Mouse (Mus musculus): ENCODE measurements around the gene Tmem89.
A peak's percentile ranks its signal among the peaks of the same experiment; 100 is the strongest.

Tmem89 gene

DNA sequence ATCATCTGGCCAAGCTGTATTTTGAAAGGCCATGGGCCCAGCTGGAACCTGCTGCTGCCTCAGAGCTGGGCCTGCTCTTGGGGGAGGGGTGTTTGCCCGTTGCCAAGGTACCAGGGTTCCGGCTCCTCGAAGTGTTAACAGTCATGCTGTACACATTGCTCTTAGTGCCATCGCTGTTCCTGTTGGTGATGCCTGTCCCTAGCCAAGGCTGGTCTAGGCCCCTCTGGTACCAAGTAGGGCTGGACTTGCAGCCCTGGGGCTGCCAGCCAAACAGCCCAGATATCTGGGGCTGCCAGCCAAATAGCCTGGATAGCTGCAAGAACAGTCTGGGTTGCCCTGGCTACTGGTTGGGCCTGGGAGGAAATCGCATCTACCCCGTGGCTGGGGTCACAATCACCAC is at the start of gene Tmem89:
TSS of gene Tmem89 (plus strand) at position 129 of the 400 bp plus-strand sequence.
- no peak for DNase-seq

DNA sequence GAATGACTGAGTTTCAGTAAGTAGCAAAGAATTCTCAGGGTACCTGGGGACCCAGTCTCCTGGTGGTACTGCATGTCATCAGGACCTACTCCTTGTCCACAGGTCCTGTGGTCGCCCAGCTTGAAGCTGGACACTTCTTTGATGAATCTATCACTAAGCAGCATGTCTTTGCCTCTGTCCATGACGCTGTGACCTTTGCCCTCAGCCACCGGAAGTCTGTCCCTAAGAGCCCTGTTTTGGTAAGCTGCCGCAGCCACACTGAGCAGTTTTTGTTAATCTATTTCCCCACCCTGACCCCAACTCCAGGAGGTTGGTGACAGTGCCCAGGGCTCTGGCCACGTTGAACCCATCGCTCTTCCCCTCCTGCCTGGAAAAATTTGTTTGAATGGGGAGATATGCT is 2.1 kb upstream of the Tmem89 start:
- no peak for DNase-seq

- DNase-seq = no peak
Observed at GRCm38 (mm10) chr9:108913161-108913560, 1.3 kb upstream of the Tmem89 start.

DNA sequence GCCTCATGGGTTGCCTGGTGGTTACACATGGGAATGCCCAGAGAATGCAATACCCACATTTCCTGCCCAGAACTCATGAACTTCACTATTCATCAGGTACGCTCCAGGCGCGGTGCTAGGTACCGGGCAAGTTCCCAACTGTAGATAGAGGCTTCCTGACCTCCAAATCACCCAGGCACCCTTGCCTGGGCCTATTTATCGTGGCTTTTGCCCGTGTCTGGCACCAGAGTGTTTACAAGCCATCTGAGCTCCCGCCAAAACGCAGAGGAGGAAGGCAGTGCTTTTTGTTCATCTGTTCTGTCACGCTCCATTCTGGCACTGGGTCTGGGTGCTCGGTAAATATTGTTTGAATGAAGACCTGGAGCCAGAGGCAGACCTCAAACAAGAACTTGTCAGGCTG is 798 bp upstream of the Tmem89 start:
- DNase-seq = no peak

GRCm38 (mm10) chr9:108925897-108926296 is 11.5 kb downstream of the Tmem89 start:
- no peak for DNase-seq

- DNase-seq = no peak
Observed at GRCm38 (mm10) chr9:108928424-108928823, 14.0 kb downstream of the Tmem89 start.

DNA sequence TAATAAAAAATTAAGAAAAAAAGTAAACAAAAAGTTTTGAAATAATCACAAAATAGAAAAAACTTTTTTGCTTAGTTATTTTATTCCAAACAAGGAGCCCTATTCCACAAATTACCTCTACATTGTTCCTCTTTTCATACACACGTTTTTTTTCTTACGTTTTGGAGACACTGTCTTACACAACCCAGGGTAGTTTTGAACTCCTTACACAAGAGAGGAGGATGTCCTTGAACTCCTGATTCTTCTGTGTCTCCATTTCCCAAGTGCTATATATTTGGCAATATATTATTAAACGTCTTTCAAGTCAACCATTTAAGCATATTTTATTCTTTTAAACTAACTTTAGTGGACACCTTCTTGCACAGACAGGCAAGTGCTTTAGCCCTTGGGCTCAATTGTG is 21.6 kb downstream of the Tmem89 start:
- no peak for DNase-seq

DNA sequence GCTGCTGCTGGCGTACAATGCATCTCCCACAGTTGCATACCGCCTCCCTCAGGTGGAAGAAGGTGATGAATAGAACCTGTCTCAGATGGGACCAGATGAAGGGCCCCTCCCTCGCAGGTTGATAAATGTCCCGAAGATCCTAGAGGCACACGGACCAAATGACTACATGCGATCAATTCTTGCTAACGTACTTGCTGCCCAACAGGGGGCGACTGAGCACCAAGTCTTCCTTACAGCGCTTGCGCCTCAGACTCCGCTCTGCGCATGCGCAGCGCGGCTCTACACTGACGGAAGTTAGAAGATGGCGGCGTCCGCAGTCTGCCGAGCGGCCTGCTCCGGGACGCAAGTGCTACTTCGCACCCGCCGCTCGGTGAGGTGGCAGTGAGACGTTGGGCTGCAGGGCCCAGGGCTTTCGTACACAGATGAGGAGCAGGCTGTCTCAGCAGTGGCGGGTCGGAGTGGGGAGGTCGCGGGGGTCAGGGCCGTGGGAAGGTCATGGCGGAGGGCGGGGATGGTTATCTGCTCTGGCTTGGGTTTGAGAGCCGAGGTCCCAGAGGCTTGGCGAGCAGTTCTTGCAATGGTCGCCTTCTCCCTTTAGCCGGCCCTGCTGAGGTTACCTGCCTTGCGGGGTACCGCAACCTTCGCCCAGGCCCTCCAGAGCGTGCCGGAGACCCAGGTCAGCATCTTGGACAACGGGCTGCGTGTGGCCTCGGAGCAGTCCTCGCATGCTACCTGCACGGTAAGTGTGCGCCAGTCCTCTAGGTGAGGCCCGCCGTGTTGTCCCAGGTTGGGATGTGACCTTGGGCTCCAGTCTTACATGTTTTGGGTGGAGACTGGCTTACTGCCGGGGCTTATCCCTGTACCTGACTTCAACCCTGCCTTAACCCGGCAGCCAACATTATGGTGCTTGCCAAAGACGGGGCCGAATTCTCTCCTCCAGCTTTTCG is 22.3 kb downstream of the Tmem89 start, which contains the start of gene Uqcrc1:
TSS of gene Uqcrc1 (plus strand) at position 216 of the 947 bp plus-strand sequence.
- peak; percentile 97 for DNase-seq

DNA sequence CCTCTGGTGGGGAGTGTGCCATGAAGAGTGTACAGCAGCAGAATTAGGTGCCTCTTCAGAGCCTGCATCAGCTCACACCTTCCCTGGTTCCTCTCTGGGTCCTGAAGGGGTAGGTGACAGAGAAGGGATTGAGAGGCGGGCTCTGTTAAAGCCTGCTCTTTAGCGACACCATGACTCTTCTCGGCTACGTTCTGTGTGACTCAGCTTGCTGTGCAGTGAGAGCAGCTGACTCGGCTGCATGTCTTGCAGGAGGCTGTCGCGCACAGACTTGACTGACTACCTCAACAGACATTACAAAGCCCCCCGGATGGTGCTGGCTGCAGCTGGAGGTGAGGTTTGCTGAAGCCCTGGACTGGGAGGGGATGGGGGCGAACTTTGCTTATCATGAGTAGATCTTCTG is 30.7 kb downstream of the Tmem89 start:
- DNase-seq = no peak

DNA sequence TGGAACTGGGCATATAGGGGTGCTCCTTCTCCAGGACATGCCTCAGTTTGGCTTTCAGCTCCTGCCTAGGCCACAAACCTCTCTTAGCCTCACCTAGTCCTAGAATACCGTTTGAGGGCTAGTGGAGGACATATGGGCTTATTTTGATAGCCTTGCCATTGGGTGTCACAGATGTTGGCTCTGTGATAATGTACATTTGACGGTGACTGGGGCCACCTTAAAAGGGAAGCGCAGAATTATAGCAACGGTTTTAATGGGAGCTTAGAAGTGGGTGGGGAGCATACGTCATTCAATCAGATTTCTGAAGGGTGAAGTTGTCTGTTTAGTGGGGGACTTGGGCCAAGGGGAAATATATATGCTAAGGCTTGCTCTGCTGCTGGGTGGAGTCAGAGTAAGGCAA is 31.2 kb downstream of the Tmem89 start:
- DNase-seq = no peak

DNA sequence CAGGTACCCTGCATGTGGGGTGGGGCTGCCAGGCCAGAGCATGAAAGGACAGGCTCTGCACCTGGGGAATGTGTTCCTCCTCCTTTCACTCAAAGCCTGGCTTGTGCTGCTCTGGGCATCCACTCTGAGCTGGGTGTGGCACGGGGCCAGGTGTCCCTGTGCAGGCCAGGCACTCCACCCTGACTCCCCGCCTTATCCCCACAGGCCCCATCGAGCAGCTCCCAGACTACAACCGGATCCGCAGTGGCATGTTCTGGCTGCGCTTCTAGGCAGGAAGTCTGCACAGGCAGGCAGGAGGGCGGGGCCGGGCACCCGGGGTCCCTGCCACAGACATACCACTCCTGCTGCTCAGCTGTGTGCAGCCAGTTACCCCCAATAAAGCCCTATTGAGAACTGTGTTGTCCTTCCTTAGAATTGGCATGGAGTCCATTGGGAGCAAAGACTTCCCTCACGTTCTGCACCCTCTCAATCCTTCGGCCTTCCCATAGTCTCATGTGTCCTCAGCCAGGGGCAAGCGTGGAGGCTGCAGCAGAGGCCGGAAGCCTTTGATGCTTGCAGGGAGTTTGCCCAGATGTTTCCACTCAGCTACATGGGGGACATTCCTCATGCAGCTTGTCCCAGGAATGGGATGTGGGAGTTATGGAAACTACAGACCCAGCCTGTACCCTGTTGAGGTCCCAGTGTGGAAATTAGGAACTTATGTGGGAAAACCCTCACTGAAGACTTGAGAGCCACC is 35.0 kb downstream of the Tmem89 start:
- DNase-seq = peak; percentile 25

DNA sequence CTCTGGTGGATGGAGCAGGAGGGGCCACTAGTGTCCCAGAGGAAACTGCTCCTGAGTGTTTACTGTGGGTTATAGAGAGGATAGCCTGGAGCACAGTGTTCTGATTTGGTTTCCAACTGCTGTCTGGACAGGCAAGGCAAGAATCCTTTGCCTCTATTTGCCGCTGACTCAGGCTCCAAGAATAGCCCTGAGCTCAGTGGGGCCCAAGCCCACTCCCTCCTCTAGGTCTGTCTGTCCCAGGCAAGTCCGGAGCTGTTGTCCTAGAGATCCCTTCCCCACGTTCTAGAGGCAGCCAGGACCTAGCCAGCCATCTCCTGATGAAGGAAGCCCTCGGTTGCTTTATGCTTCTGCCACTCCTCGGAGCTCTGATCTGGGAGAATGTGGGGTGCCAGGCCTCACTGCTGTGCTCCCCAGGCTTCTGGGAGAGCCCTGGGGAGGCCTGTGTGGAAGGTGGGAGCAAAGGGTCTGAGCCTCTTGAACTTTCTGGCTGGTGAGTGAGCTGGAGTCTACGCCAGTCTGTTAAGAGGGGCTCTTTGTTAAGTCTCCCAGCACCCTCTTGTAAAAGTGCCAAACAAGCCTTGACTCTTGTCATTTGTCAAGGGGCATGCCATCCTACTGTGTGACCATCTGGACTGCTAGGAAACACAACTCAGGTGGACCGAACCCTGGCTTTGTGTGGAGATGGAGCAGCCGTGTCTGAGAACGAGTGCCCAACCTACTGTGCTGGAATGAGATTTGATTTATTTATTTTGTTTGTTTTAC is 35.7 kb downstream of the Tmem89 start:
- DNase-seq = no peak

GRCm38 (mm10) chr9:108953081-108953636 is 38.7 kb downstream of the Tmem89 start, which contains the start of gene Col7a1:
Gene Col7a1, plus strand, starts transcription at chr9:108953586.
- no peak for DNase-seq

GRCm38 (mm10) chr9:108955241-108955640 is 40.8 kb downstream of the Tmem89 start:
- no peak for DNase-seq

- DNase-seq = no peak
Observed at GRCm38 (mm10) chr9:108955846-108956245, 41.4 kb downstream of the Tmem89 start.

DNA sequence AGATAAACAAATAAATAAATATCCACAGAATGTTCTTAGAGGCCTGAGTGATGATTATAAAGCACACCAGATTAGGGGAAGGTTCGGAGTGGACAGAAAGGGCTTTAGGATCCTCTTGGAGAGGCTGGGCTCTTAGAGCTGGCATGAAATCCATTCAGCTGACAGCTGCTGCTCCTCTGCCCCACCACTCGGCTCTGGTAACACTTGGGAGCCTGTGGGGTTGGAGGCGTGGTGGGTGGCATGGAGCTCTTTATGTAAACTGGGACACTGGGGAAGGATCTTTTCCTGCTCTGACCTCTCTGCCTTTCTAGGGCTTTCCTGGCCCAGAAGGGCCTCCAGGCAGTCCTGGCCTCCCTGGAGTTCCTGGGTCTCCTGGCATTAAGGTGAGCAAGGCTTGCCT is 49.2 kb downstream of the Tmem89 start:
- no peak for DNase-seq

DNA sequence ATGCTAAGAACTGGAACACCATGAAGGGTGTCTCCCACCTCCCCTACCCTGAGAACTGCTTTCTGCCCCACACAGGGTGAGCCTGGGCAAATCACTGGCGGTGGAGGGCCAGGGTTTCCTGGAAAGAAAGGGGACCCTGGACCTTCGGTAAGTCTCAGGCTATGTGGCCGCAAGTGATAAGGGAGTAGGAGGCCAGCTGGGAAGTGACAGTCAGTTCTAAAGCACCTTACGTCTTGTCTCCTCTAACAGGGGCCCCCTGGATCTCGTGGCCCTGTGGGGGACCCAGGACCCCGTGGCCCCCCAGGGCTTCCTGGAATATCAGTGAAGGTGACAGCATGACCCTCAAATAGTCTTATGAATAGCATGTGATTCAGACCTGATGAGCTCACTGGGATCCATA is 49.9 kb downstream of the Tmem89 start:
- DNase-seq = no peak

Measured in lung, postnatal 14 days (tissue).